Mouse (Mus musculus): Measurements from ENCODE around the gene Olfr432. TPM values are rescaled to one million over a fixed set of nuclear protein-coding genes. Genes with fewer than 3 reads are reported as not detected.
"Not testable (repeated sequence)": the region's sequence is repeated elsewhere in the genome, so short reads cannot be mapped to it uniquely, and the experiment has no call there.

The Olfr432 gene
- total RNA-seq (2012; rRNA removed) (not detected in 2 replicates), polyA plus RNA-seq (2012; ENCODE audit: insufficient read depth in 1 of 2, insufficient read length in 2 of 2, low read depth in 1 of 2, low replicate concordance in 2 of 2, missing spikeins in 1 of 2) (not detected)

- H3K79me2 ChIP-seq (ENCODE audit: control insufficient read depth, insufficient read depth, low read length, poor library complexity) = no peaks in the 10 kb centered on the region
- no peaks in the 10 kb centered on the region for H3K36me3 ChIP-seq (ENCODE audit: control insufficient read depth in 1 of 2, insufficient read depth in 2 of 2, low read length in 2 of 2)
- no peak for DNase-seq (ENCODE audit: low read depth, low spot score)
Observed at GRCm38 (mm10) chr1:174048893-174049292, at the start of gene Olfr432. Gene Olfr432, plus strand, starts transcription at chr1:174049205.

GRCm38 (mm10) chr1:174004352-174005109, 44.5 kb upstream of the Olfr432 start:
- not testable (repeated sequence) for H3K9ac ChIP-seq (ENCODE audit: control insufficient read depth, low read depth, low read length, poor library complexity, severe bottlenecking); H3K9me3 ChIP-seq (replicated peaks; ENCODE audit: insufficient read depth, low read length); H3K4me1 ChIP-seq (ENCODE audit: control insufficient read depth in 1 of 2, insufficient read depth in 2 of 2, low read length in 2 of 2); H3K79me2 ChIP-seq (ENCODE audit: control insufficient read depth, insufficient read depth, low read length, poor library complexity); H3K27ac ChIP-seq (ENCODE audit: control insufficient read depth, low read depth, low read length); H3K4me3 ChIP-seq (ENCODE audit: control insufficient read depth in 1 of 2, insufficient read depth in 1 of 2, low read depth in 2 of 2, low read length in 2 of 2); H3K36me3 ChIP-seq (ENCODE audit: control insufficient read depth in 1 of 2, insufficient read depth in 2 of 2, low read length in 2 of 2); DNase-seq (ENCODE audit: low read depth, low spot score); H3K27me3 ChIP-seq (ENCODE audit: control insufficient read depth in 1 of 2, insufficient read depth in 2 of 2, low read length in 2 of 2)

More at GRCm38 (mm10) chr1:174048893-174049292, at the start of gene Olfr432:
- H3K9me3 ChIP-seq (replicated peaks; ENCODE audit: insufficient read depth, low read length) = no peaks in the 10 kb centered on the region
- no peak within 1 kb of the TSS for H3K27ac ChIP-seq (ENCODE audit: control insufficient read depth, low read depth, low read length)
- H3K9ac ChIP-seq (ENCODE audit: control insufficient read depth, low read depth, low read length, poor library complexity, severe bottlenecking) = no peak within 1 kb of the TSS
- no peaks in the 10 kb centered on the region for H3K27me3 ChIP-seq (ENCODE audit: control insufficient read depth in 1 of 2, insufficient read depth in 2 of 2, low read length in 2 of 2)
- TF ChIP-seq SMC3 (IDR thresholded peaks at IDR 0.05; ENCODE audit: low read depth, low read length) = no peak
- no peak for TF ChIP-seq MEF2A (IDR thresholded peaks at IDR 0.05; ENCODE audit: extremely low read depth, insufficient replicate concordance, low read depth, low read length, poor library complexity, severe bottlenecking)
- no peak for TF ChIP-seq ETS1 (IDR thresholded peaks at IDR 0.05; ENCODE audit: low read depth, low read length)
- no peak for TF ChIP-seq CHD2 (IDR thresholded peaks at IDR 0.05; ENCODE audit: low read length)
- no peak for TF ChIP-seq MXI1 (IDR thresholded peaks at IDR 0.05; ENCODE audit: low read depth, low read length)
- TF ChIP-seq ZC3H11A (IDR thresholded peaks at IDR 0.05; ENCODE audit: low read depth, low read length) = no peak
- no peak for TF ChIP-seq USF2 (IDR thresholded peaks at IDR 0.05; ENCODE audit: borderline replicate concordance in 1 of 2, insufficient read depth in 1 of 2, low read depth in 1 of 2, low read length in 2 of 2)
- no peak for TF ChIP-seq CHD1 (IDR thresholded peaks at IDR 0.05; ENCODE audit: low read depth, low read length)
- no peak for TF ChIP-seq BHLHE40 (IDR thresholded peaks at IDR 0.05; ENCODE audit: borderline replicate concordance, low read depth, low read length)
- no peak for TF ChIP-seq TAL1 (IDR thresholded peaks at IDR 0.05; ENCODE audit: low read length)
- no peak for TF ChIP-seq ZKSCAN1 (IDR thresholded peaks at IDR 0.05; ENCODE audit: low read depth, low read length)
- TF ChIP-seq NELFE (IDR thresholded peaks at IDR 0.05; ENCODE audit: low read depth, low read length) = no peak
- TF ChIP-seq KAT2A (conservative IDR thresholded peaks at IDR 0.05; ENCODE audit: low read depth, low read length) = no peak
- TF ChIP-seq TCF12 (IDR thresholded peaks at IDR 0.05; ENCODE audit: low read depth, low read length) = no peak
- H3K4me1 ChIP-seq (ENCODE audit: control insufficient read depth in 1 of 2, insufficient read depth in 2 of 2, low read length in 2 of 2) = no peaks in the 10 kb centered on the region
- H3K4me3 ChIP-seq (ENCODE audit: control insufficient read depth in 1 of 2, insufficient read depth in 1 of 2, low read depth in 2 of 2, low read length in 2 of 2) = no peak within 1 kb of the TSS

GRCm38 (mm10) chr1:174007050-174007449, 42.0 kb upstream of the Olfr432 start:
- H3K79me2 ChIP-seq (ENCODE audit: control insufficient read depth, insufficient read depth, low read length, poor library complexity); H3K9me3 ChIP-seq (replicated peaks; ENCODE audit: insufficient read depth, low read length); DNase-seq (ENCODE audit: low read depth, low spot score); H3K4me1 ChIP-seq (ENCODE audit: control insufficient read depth in 1 of 2, insufficient read depth in 2 of 2, low read length in 2 of 2); H3K9ac ChIP-seq (ENCODE audit: control insufficient read depth, low read depth, low read length, poor library complexity, severe bottlenecking); H3K27me3 ChIP-seq (ENCODE audit: control insufficient read depth in 1 of 2, insufficient read depth in 2 of 2, low read length in 2 of 2); H3K4me3 ChIP-seq (ENCODE audit: control insufficient read depth in 1 of 2, insufficient read depth in 1 of 2, low read depth in 2 of 2, low read length in 2 of 2); H3K27ac ChIP-seq (ENCODE audit: control insufficient read depth, low read depth, low read length); H3K36me3 ChIP-seq (ENCODE audit: control insufficient read depth in 1 of 2, insufficient read depth in 2 of 2, low read length in 2 of 2): not testable (repeated sequence)

Measured in MEL (cell line).